In the genomic region with DNA sequence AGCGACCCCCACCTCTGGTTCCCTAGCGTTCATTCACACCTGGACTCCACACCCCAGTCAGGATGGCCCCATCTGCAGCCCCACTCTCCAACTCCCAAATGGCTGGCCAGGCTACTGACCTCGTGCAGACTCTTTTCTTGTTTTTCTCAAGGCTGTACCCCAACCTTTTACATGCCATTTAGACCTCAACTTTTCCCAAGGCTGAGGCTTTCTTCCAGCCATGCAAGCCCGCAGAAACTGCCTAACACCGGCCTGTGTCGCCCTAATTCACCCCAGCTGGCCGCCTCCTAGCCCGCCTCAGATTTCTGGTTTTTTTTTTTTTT, we compare ENCODE assay signal across 8 mouse cellular contexts. TPM values are rescaled to one million over a fixed set of nuclear protein-coding genes. Genes with fewer than 3 reads are reported as not detected.
A peak's percentile ranks its signal among the peaks of the same experiment; 100 is the strongest.
DNase-seq lines count a peak whose midpoint lies in the region; ATAC-seq and TF ChIP-seq lines count a peak whose summit lies in the region.

No protein-coding gene starts in this region.

- peak overlapping the region; percentile 35 for H3K4me3 ChIP-seq in spleen, adult 2 months (ENCODE audit: extremely low read depth, insufficient read depth, insufficient read length)
- peak overlapping the region; percentile 62 for H3K4me3 ChIP-seq in liver, embryonic 13.5 days (replicated peaks)
- peak overlapping the region; percentile 81 for H3K4me3 ChIP-seq in stomach, postnatal 0 days (ENCODE audit: low read depth, low read length)

- WGBS in spleen, adult 2 months: 53% methylated on average over 8 of the region's 8 CpGs
- 24% methylated on average over 8 of the region's 8 CpGs for WGBS in liver, embryonic 13.5 days (ENCODE audit: insufficient replicate concordance)
- WGBS in stomach, postnatal 0 days: 6% methylated on average over 8 of the region's 8 CpGs

- peak; percentile 23 for DNase-seq in adrenal gland, adult 2 months
- no peak for DNase-seq in adrenal gland, postnatal 36 days
- no peak for DNase-seq in spleen, adult 2 months (ENCODE audit: low read depth in 1 of 2, low spot score in 2 of 2)
- DNase-seq in spleen, postnatal 36 days (ENCODE audit: low spot score in 2 of 2): no peak
- no peak for DNase-seq in liver, embryonic 13.5 days
- DNase-seq in stomach, postnatal 0 days (ENCODE audit: low spot score): no peak
- DNase-seq in thymus, postnatal 10 days (ENCODE audit: low spot score in 2 of 2): no peak
- no peak for DNase-seq in gastrocnemius, postnatal 4 days (ENCODE audit: low spot score in 2 of 2)

- 0 out of 2 replicates have a peak overlapping the region, but pooled peaks have one; percentile 20 for H3K27ac ChIP-seq in spleen, adult 2 months (ENCODE audit: insufficient read depth, low read length)
- H3K27ac ChIP-seq in liver, embryonic 13.5 days: no peak overlapping the region
- peak overlapping the region; percentile 96 for H3K27ac ChIP-seq in stomach, postnatal 0 days (replicated peaks)

- no peak for TF ChIP-seq EP300 in stomach, postnatal 0 days (optimal IDR thresholded peaks at IDR 0.05)

- no peak for TF ChIP-seq POLR2A in spleen, adult 2 months (IDR thresholded peaks at IDR 0.05; ENCODE audit: low read depth, low read length)

- no peak for TF ChIP-seq CTCF in spleen, adult 2 months (IDR thresholded peaks at IDR 0.05; ENCODE audit: extremely low read depth, insufficient read depth, insufficient read length, insufficient replicate concordance)
- no peak for TF ChIP-seq CTCF in stomach, postnatal 0 days (IDR thresholded peaks at IDR 0.05; ENCODE audit: low read depth)

- no peaks in the 10 kb centered on the region for H3K9me3 ChIP-seq in liver, embryonic 13.5 days (replicated peaks)
- H3K9me3 ChIP-seq in stomach, postnatal 0 days (ENCODE audit: control insufficient read depth, low read length): no peaks in the 10 kb centered on the region

- H3K4me2 ChIP-seq in liver, embryonic 13.5 days: peak overlapping the region; percentile 55
- H3K4me2 ChIP-seq in stomach, postnatal 0 days (replicated peaks; ENCODE audit: low read depth): peak overlapping the region; percentile 91

- peak overlapping the region; percentile 73 for H3K9ac ChIP-seq in liver, embryonic 13.5 days
- peak overlapping the region; percentile 88 for H3K9ac ChIP-seq in stomach, postnatal 0 days (ENCODE audit: low read length)

- no peaks in the 10 kb centered on the region; the same call in 1 of the 2 replicates for H3K4me1 ChIP-seq in spleen, adult 2 months (ENCODE audit: control insufficient read depth, insufficient read depth, insufficient read length)
- peaks cover 7% of the 10 kb centered on the region; the same call in 1 of the 2 replicates for H3K4me1 ChIP-seq in liver, embryonic 13.5 days (replicated peaks)
- H3K4me1 ChIP-seq in stomach, postnatal 0 days (replicated peaks; ENCODE audit: control insufficient read depth, insufficient read depth): peaks cover 5% of the 10 kb centered on the region; the same call in 1 of the 2 replicates

- H3K27me3 ChIP-seq in spleen, adult 2 months (ENCODE audit: control insufficient read depth, insufficient read depth, low read length): peaks cover 9% of the 10 kb centered on the region
- H3K27me3 ChIP-seq in liver, embryonic 13.5 days: peaks cover 58% of the 10 kb centered on the region
- no peaks in the 10 kb centered on the region for H3K27me3 ChIP-seq in stomach, postnatal 0 days (ENCODE audit: control insufficient read depth, insufficient read depth, low read length)

- no peak for ATAC-seq in liver, embryonic 13.5 days (ENCODE audit: low read depth)
- no peak for ATAC-seq in stomach, postnatal 0 days (ENCODE audit: low FRiP score, low TSS enrichment)

- H3K36me3 ChIP-seq in spleen, adult 2 months (ENCODE audit: control insufficient read depth, insufficient read depth, low read length): no peaks in the 10 kb centered on the region
- H3K36me3 ChIP-seq in liver, embryonic 13.5 days: peaks cover 15% of the 10 kb centered on the region; the same call in 1 of the 2 replicates
- peaks cover 7% of the 10 kb centered on the region for H3K36me3 ChIP-seq in stomach, postnatal 0 days (ENCODE audit: control insufficient read depth, insufficient read depth, low read length)

RNA-seq across cellular contexts. Expression of a gene that starts 1.1 kb away (rescaled TPM):
- total RNA-seq in adrenal gland, adult 2 months (2021): 10 to 100 TPM; 44.3 to 68.9 TPM
- 54.6 and 59.9 TPM in 2 replicates for polyA plus RNA-seq in adrenal gland, adult 2 months (2012; rRNA removed)
- total RNA-seq in adrenal gland, postnatal 36 days (2021): 10 to 100 TPM; 59.4 to 60.6 TPM
- 13.5 and 14.8 TPM in 2 replicates for polyA plus RNA-seq in spleen, adult 2 months (2012; rRNA removed)
- 5.6 and 8.1 TPM in 2 replicates for polyA plus RNA-seq in liver, embryonic 13.5 days (2015; fragmentation: Nextera tagmentation; extraction: Ambion mirVana)
- 12.1 and 13.9 TPM in 2 replicates for polyA plus RNA-seq in stomach, postnatal 0 days (2015; fragmentation: Nextera tagmentation; extraction: Ambion mirVana)
- 10 to 100 TPM; 56.9 to 57.6 TPM for total RNA-seq in gastrocnemius, postnatal 4 days (2021)

RNA-seq across cellular contexts. Expression of a gene that starts 17.6 kb away (rescaled TPM):
- total RNA-seq in adrenal gland, adult 2 months (2021): 10 to 100 TPM in 1 of 2 experiments, 1 to 10 TPM in 1; 7.3 to 12.4 TPM
- polyA plus RNA-seq in adrenal gland, adult 2 months (2012; rRNA removed): 30.4 and 33.0 TPM in 2 replicates
- total RNA-seq in adrenal gland, postnatal 36 days (2021): 10 to 100 TPM in 1 of 2 experiments, 1 to 10 TPM in 1; 8.0 to 11.5 TPM
- 25.8 and 29.7 TPM in 2 replicates for polyA plus RNA-seq in spleen, adult 2 months (2012; rRNA removed)
- 2.8 and 3.2 TPM in 2 replicates for polyA plus RNA-seq in liver, embryonic 13.5 days (2015; fragmentation: Nextera tagmentation; extraction: Ambion mirVana)
- polyA plus RNA-seq in stomach, postnatal 0 days (2015; fragmentation: Nextera tagmentation; extraction: Ambion mirVana): 6.5 and 7.2 TPM in 2 replicates
- total RNA-seq in gastrocnemius, postnatal 4 days (2021): 10 to 100 TPM in 1 of 2 experiments, 1 to 10 TPM in 1; 8.2 to 10.3 TPM

RNA-seq across cellular contexts. Expression of a gene that starts 36.8 kb away (rescaled TPM):
- total RNA-seq in adrenal gland, adult 2 months (2021): 10 to 100 TPM; 28.3 to 41.4 TPM
- polyA plus RNA-seq in adrenal gland, adult 2 months (2012; rRNA removed): 108 TPM in 2 replicates
- 10 to 100 TPM; 36.7 to 38.2 TPM for total RNA-seq in adrenal gland, postnatal 36 days (2021)
- polyA plus RNA-seq in spleen, adult 2 months (2012; rRNA removed): 19.8 and 20.6 TPM in 2 replicates
- 10.1 and 10.6 TPM in 2 replicates for polyA plus RNA-seq in liver, embryonic 13.5 days (2015; fragmentation: Nextera tagmentation; extraction: Ambion mirVana)
- polyA plus RNA-seq in stomach, postnatal 0 days (2015; fragmentation: Nextera tagmentation; extraction: Ambion mirVana): 46.4 and 47.9 TPM in 2 replicates
- 10 to 100 TPM; 31.2 to 31.9 TPM for total RNA-seq in gastrocnemius, postnatal 4 days (2021)

RNA-seq across cellular contexts. Expression of a gene that starts 43.5 kb away (rescaled TPM):
- 100 to 1,000 TPM; 135 to 172 TPM for total RNA-seq in adrenal gland, adult 2 months (2021)
- polyA plus RNA-seq in adrenal gland, adult 2 months (2012; rRNA removed): 138 and 150 TPM in 2 replicates
- 100 to 1,000 TPM; 103 to 167 TPM for total RNA-seq in adrenal gland, postnatal 36 days (2021)
- polyA plus RNA-seq in spleen, adult 2 months (2012; rRNA removed): 172 and 175 TPM in 2 replicates
- polyA plus RNA-seq in liver, embryonic 13.5 days (2015; fragmentation: Nextera tagmentation; extraction: Ambion mirVana): 86.7 and 102 TPM in 2 replicates
- polyA plus RNA-seq in stomach, postnatal 0 days (2015; fragmentation: Nextera tagmentation; extraction: Ambion mirVana): 29.3 and 31.6 TPM in 2 replicates
- 100 to 1,000 TPM; 113 to 138 TPM for total RNA-seq in gastrocnemius, postnatal 4 days (2021)

RNA-seq across cellular contexts. Expression of a gene that starts 56.6 kb away (rescaled TPM):
- total RNA-seq in adrenal gland, adult 2 months (2021): 10 to 100 TPM in 1 of 2 experiments, 1 to 10 TPM in 1; 9.6 to 15.3 TPM
- 29.8 and 37.9 TPM in 2 replicates for polyA plus RNA-seq in adrenal gland, adult 2 months (2012; rRNA removed)
- total RNA-seq in adrenal gland, postnatal 36 days (2021): 10 to 100 TPM; 10.2 to 12.7 TPM
- polyA plus RNA-seq in spleen, adult 2 months (2012; rRNA removed): 10.3 and 11.1 TPM in 2 replicates
- 8.4 TPM in 2 replicates for polyA plus RNA-seq in liver, embryonic 13.5 days (2015; fragmentation: Nextera tagmentation; extraction: Ambion mirVana)
- polyA plus RNA-seq in stomach, postnatal 0 days (2015; fragmentation: Nextera tagmentation; extraction: Ambion mirVana): 11.0 and 11.4 TPM in 2 replicates
- total RNA-seq in gastrocnemius, postnatal 4 days (2021): 10 to 100 TPM; 47.7 to 51.2 TPM
